In the genomic region with DNA sequence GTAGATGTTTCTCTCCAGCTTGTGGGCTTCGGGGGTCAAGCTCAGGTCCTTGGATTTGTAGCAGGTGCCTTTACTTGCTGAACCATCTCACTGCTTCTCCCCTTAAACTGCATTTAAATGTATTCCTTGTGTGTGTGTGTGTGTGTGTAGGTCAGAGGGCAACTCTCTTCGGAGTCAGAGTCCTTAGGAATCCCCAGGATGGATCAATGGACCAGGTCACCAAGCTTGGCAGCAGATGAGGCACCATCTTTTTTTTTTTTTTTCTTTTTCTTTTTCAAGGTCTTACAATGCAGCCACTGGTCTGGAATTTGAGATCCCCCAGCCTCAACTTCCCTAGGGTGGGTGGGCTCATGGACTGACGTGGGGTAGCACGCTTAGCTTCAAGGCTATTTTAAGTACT, we compare ENCODE assay signal across 31 mouse cellular contexts. TPM values are rescaled to one million over a fixed set of nuclear protein-coding genes. Genes with fewer than 3 reads are reported as not detected.
DNase-seq lines count a peak whose midpoint lies in the region; ATAC-seq lines count a peak whose summit lies in the region.
"Had no signal": no experiment of that assay in that cellular context is flagged by ENCODE, and none has a peak within 500 bp of the region (broad histone marks: within the 10 kb centered on the region; RNA-seq: fewer than 3 reads in every experiment).

No protein-coding gene starts in this region.

- no peak overlapping the region for H3K27ac ChIP-seq in heart, embryonic 13.5 days (replicated peaks)
- H3K27ac ChIP-seq in heart, embryonic 11.5 days (ENCODE audit: low read depth, low read length) = no peak overlapping the region
- no peak overlapping the region for H3K27ac ChIP-seq in midbrain, embryonic 11.5 days (ENCODE audit: low read depth, low read length)
- no peak overlapping the region for H3K27ac ChIP-seq in midbrain, embryonic 13.5 days
- H3K27ac ChIP-seq in liver, embryonic 15.5 days (replicated peaks) = peak overlapping the region; percentile 99
- H3K27ac ChIP-seq: embryonic facial prominence, embryonic 13.5 days; forebrain, embryonic 10.5 days; kidney, embryonic 15.5 days; midbrain, embryonic 15.5 days; neural tube, embryonic 15.5 days; stomach, postnatal 0 days had no signal

- H3K4me2 ChIP-seq in heart, embryonic 13.5 days = 0 out of 2 replicates have a peak overlapping the region, but pooled peaks have one; percentile 16
- no peak overlapping the region for H3K4me2 ChIP-seq in heart, embryonic 11.5 days
- no peak overlapping the region for H3K4me2 ChIP-seq in midbrain, embryonic 11.5 days
- H3K4me2 ChIP-seq in midbrain, embryonic 13.5 days (replicated peaks) = no peak overlapping the region
- H3K4me2 ChIP-seq in liver, embryonic 15.5 days = peak overlapping the region; percentile 72
- H3K4me2 ChIP-seq: embryonic facial prominence, embryonic 13.5 days; kidney, embryonic 15.5 days; midbrain, embryonic 15.5 days; neural tube, embryonic 15.5 days had no signal

- no peak for ATAC-seq in heart, embryonic 13.5 days (ENCODE audit: extremely low read depth, insufficient number of reproducible peaks, low FRiP score, low TSS enrichment)
- no peak for ATAC-seq in heart, embryonic 11.5 days (replicated peaks; ENCODE audit: insufficient number of reproducible peaks, low FRiP score, low TSS enrichment)
- no peak for ATAC-seq in midbrain, embryonic 11.5 days (ENCODE audit: low FRiP score)
- no peak for ATAC-seq in midbrain, embryonic 13.5 days
- ATAC-seq in liver, embryonic 15.5 days (ENCODE audit: insufficient read depth) = no peak
- ATAC-seq: forebrain, embryonic 16.5 days; hindbrain, embryonic 16.5 days; lung, postnatal 0 days; midbrain, embryonic 15.5 days; Patski had no signal

- H3K4me3 ChIP-seq in heart, embryonic 13.5 days = no peak overlapping the region
- H3K4me3 ChIP-seq in heart, embryonic 11.5 days (ENCODE audit: low read depth, low read length) = no peak overlapping the region
- H3K4me3 ChIP-seq in midbrain, embryonic 11.5 days (ENCODE audit: low read depth, low read length) = no peak overlapping the region
- no peak overlapping the region for H3K4me3 ChIP-seq in midbrain, embryonic 13.5 days (replicated peaks)
- no peak overlapping the region for H3K4me3 ChIP-seq in liver, embryonic 15.5 days (replicated peaks)
- H3K4me3 ChIP-seq: embryonic facial prominence, embryonic 13.5 days; forebrain, embryonic 10.5 days; gastrocnemius, adult 2 months; kidney, embryonic 15.5 days; midbrain, embryonic 15.5 days; neural tube, embryonic 15.5 days had no signal

- no peaks in the 10 kb centered on the region for H3K27me3 ChIP-seq in heart, embryonic 13.5 days (replicated peaks)
- H3K27me3 ChIP-seq in heart, embryonic 11.5 days (ENCODE audit: control insufficient read depth, insufficient read depth, low read length) = no peaks in the 10 kb centered on the region
- no peaks in the 10 kb centered on the region for H3K27me3 ChIP-seq in midbrain, embryonic 11.5 days (ENCODE audit: control insufficient read depth, insufficient read depth, low read length)
- no peaks in the 10 kb centered on the region for H3K27me3 ChIP-seq in midbrain, embryonic 13.5 days
- no peaks in the 10 kb centered on the region for H3K27me3 ChIP-seq in liver, embryonic 15.5 days
- H3K27me3 ChIP-seq: embryonic facial prominence, embryonic 13.5 days; kidney, embryonic 15.5 days; midbrain, embryonic 15.5 days; neural tube, embryonic 15.5 days; Patski had no signal

- DNase-seq in midbrain, embryonic 11.5 days (ENCODE audit: low spot score, missing footprints) = peak; percentile 75
- no peak for DNase-seq in layer of hippocampus, adult 9-10 months (ENCODE audit: low spot score)
- DNase-seq in cerebellum, adult 8-10 months = no peak
- DNase-seq: adrenal gland, postnatal 10 days; cerebellum, adult 11-12 months; cerebellum, postnatal 10 days; gastrocnemius, adult 2 months; gastrocnemius, postnatal 36 days; heart, adult 18-20 months; layer of hippocampus, adult 9-11 months; lung, adult 18-20 months; lung, postnatal 4 days; retina, postnatal 1 day; right cerebral cortex, postnatal 25 days; thymus, adult 18-20 months; thymus, postnatal 36 days had no signal

- 67% methylated on average over 4 of the region's 4 CpGs for WGBS in heart, embryonic 13.5 days
- 81% methylated on average over 4 of the region's 4 CpGs for WGBS in heart, embryonic 11.5 days (ENCODE audit: insufficient replicate concordance)
- 81% methylated on average over 4 of the region's 4 CpGs for WGBS in midbrain, embryonic 11.5 days
- 85% methylated on average over 4 of the region's 4 CpGs for WGBS in midbrain, embryonic 13.5 days
- WGBS in liver, embryonic 15.5 days (ENCODE audit: insufficient replicate concordance) = 75% methylated on average over 4 of the region's 4 CpGs

- no peaks in the 10 kb centered on the region for H3K36me3 ChIP-seq in heart, embryonic 13.5 days
- H3K36me3 ChIP-seq in heart, embryonic 11.5 days (ENCODE audit: control insufficient read depth, insufficient read depth, low read length) = no peaks in the 10 kb centered on the region
- no peaks in the 10 kb centered on the region for H3K36me3 ChIP-seq in midbrain, embryonic 11.5 days (ENCODE audit: control insufficient read depth, insufficient read depth, low read length)
- H3K36me3 ChIP-seq in midbrain, embryonic 13.5 days = no peaks in the 10 kb centered on the region
- H3K36me3 ChIP-seq in liver, embryonic 15.5 days (replicated peaks) = peaks cover 17% of the 10 kb centered on the region
- H3K36me3 ChIP-seq: embryonic facial prominence, embryonic 13.5 days; midbrain, embryonic 15.5 days; neural tube, embryonic 15.5 days had no signal

- H3K4me1 ChIP-seq in heart, embryonic 13.5 days = peaks cover 47% of the 10 kb centered on the region
- H3K4me1 ChIP-seq in heart, embryonic 11.5 days (ENCODE audit: control insufficient read depth, insufficient read depth, low read length) = peaks cover 29% of the 10 kb centered on the region
- H3K4me1 ChIP-seq in midbrain, embryonic 11.5 days (ENCODE audit: control insufficient read depth, insufficient read depth, low read length) = peaks cover 18% of the 10 kb centered on the region
- H3K4me1 ChIP-seq in midbrain, embryonic 13.5 days (replicated peaks) = peaks cover 43% of the 10 kb centered on the region
- H3K4me1 ChIP-seq in liver, embryonic 15.5 days (replicated peaks) = peaks cover 77% of the 10 kb centered on the region

- H3K9me3 ChIP-seq in heart, embryonic 13.5 days = no peaks in the 10 kb centered on the region
- H3K9me3 ChIP-seq in heart, embryonic 11.5 days (replicated peaks; ENCODE audit: control insufficient read depth, low read length) = no peaks in the 10 kb centered on the region
- H3K9me3 ChIP-seq in midbrain, embryonic 11.5 days (ENCODE audit: control insufficient read depth, low read length) = no peaks in the 10 kb centered on the region
- H3K9me3 ChIP-seq in midbrain, embryonic 13.5 days = no peaks in the 10 kb centered on the region
- H3K9me3 ChIP-seq in liver, embryonic 15.5 days (replicated peaks) = no peaks in the 10 kb centered on the region
- H3K9me3 ChIP-seq: embryonic facial prominence, embryonic 13.5 days; forebrain, embryonic 10.5 days; G1E; kidney, embryonic 15.5 days; midbrain, embryonic 15.5 days; neural tube, embryonic 15.5 days had no signal

- no peak overlapping the region for H3K9ac ChIP-seq in heart, embryonic 13.5 days
- no peak overlapping the region for H3K9ac ChIP-seq in heart, embryonic 11.5 days (ENCODE audit: low read depth, low read length)
- H3K9ac ChIP-seq in midbrain, embryonic 11.5 days (ENCODE audit: low read length) = no peak overlapping the region
- no peak overlapping the region for H3K9ac ChIP-seq in midbrain, embryonic 13.5 days (replicated peaks)
- peak overlapping the region; percentile 41 for H3K9ac ChIP-seq in liver, embryonic 15.5 days
- H3K9ac ChIP-seq: embryonic facial prominence, embryonic 13.5 days; kidney, embryonic 15.5 days; midbrain, embryonic 15.5 days; neural tube, embryonic 15.5 days had no signal

RNA-seq across cellular contexts. Expression of a gene that starts 3.2 kb away (rescaled TPM):
- 80.6 and 86.7 TPM in 2 replicates for polyA plus RNA-seq in heart, embryonic 13.5 days (2015; fragmentation: Nextera tagmentation; extraction: Ambion mirVana)
- polyA plus RNA-seq in heart, embryonic 11.5 days (2014; fragmentation: Nextera tagmentation; extraction: Ambion mirVana) = 100.0 and 113 TPM in 2 replicates
- polyA plus RNA-seq in midbrain, embryonic 11.5 days (2014; fragmentation: Nextera tagmentation; extraction: Ambion mirVana) = 130 and 140 TPM in 2 replicates
- 143 and 146 TPM in 2 replicates for polyA plus RNA-seq in midbrain, embryonic 13.5 days (2015; fragmentation: Nextera tagmentation; extraction: Ambion mirVana)
- polyA plus RNA-seq in liver, embryonic 15.5 days (2015; fragmentation: Nextera tagmentation; extraction: Ambion mirVana) = 65.1 and 76.5 TPM in 2 replicates

RNA-seq across cellular contexts. Expression of a gene that starts 5.8 kb away (rescaled TPM):
- polyA plus RNA-seq in heart, embryonic 13.5 days (2015; fragmentation: Nextera tagmentation; extraction: Ambion mirVana) = 825 and 854 TPM in 2 replicates
- 1,289 and 1,462 TPM in 2 replicates for polyA plus RNA-seq in heart, embryonic 11.5 days (2014; fragmentation: Nextera tagmentation; extraction: Ambion mirVana)
- 796 and 834 TPM in 2 replicates for polyA plus RNA-seq in midbrain, embryonic 11.5 days (2014; fragmentation: Nextera tagmentation; extraction: Ambion mirVana)
- 474 and 511 TPM in 2 replicates for polyA plus RNA-seq in midbrain, embryonic 13.5 days (2015; fragmentation: Nextera tagmentation; extraction: Ambion mirVana)
- 6,133 and 6,280 TPM in 2 replicates for polyA plus RNA-seq in liver, embryonic 15.5 days (2015; fragmentation: Nextera tagmentation; extraction: Ambion mirVana)

RNA-seq across cellular contexts. Expression of a gene that starts 38.5 kb away (rescaled TPM):
- polyA plus RNA-seq in heart, embryonic 13.5 days (2015; fragmentation: Nextera tagmentation; extraction: Ambion mirVana) = 31.2 and 32.6 TPM in 2 replicates
- polyA plus RNA-seq in heart, embryonic 11.5 days (2014; fragmentation: Nextera tagmentation; extraction: Ambion mirVana) = 28.5 and 34.7 TPM in 2 replicates
- polyA plus RNA-seq in midbrain, embryonic 11.5 days (2014; fragmentation: Nextera tagmentation; extraction: Ambion mirVana) = 30.8 and 34.6 TPM in 2 replicates
- 52.6 and 57.5 TPM in 2 replicates for polyA plus RNA-seq in midbrain, embryonic 13.5 days (2015; fragmentation: Nextera tagmentation; extraction: Ambion mirVana)
- 14.1 and 14.4 TPM in 2 replicates for polyA plus RNA-seq in liver, embryonic 15.5 days (2015; fragmentation: Nextera tagmentation; extraction: Ambion mirVana)

RNA-seq across cellular contexts. Expression of a gene that starts 38.5 kb away (rescaled TPM):
- polyA plus RNA-seq in heart, embryonic 13.5 days (2015; fragmentation: Nextera tagmentation; extraction: Ambion mirVana) = 332 and 341 TPM in 2 replicates
- 252 and 277 TPM in 2 replicates for polyA plus RNA-seq in heart, embryonic 11.5 days (2014; fragmentation: Nextera tagmentation; extraction: Ambion mirVana)
- 278 and 298 TPM in 2 replicates for polyA plus RNA-seq in midbrain, embryonic 11.5 days (2014; fragmentation: Nextera tagmentation; extraction: Ambion mirVana)
- polyA plus RNA-seq in midbrain, embryonic 13.5 days (2015; fragmentation: Nextera tagmentation; extraction: Ambion mirVana) = 288 and 306 TPM in 2 replicates
- polyA plus RNA-seq in liver, embryonic 15.5 days (2015; fragmentation: Nextera tagmentation; extraction: Ambion mirVana) = 190 and 202 TPM in 2 replicates

RNA-seq across cellular contexts. Expression of a gene that starts 47.8 kb away (rescaled TPM):
- polyA plus RNA-seq in heart, embryonic 13.5 days (2015; fragmentation: Nextera tagmentation; extraction: Ambion mirVana) = 10.9 and 12.9 TPM in 2 replicates
- polyA plus RNA-seq in heart, embryonic 11.5 days (2014; fragmentation: Nextera tagmentation; extraction: Ambion mirVana) = 12.9 and 15.3 TPM in 2 replicates
- polyA plus RNA-seq in midbrain, embryonic 11.5 days (2014; fragmentation: Nextera tagmentation; extraction: Ambion mirVana) = 24.2 and 27.1 TPM in 2 replicates
- polyA plus RNA-seq in midbrain, embryonic 13.5 days (2015; fragmentation: Nextera tagmentation; extraction: Ambion mirVana) = 33.6 and 35.5 TPM in 2 replicates
- 11.9 and 13.3 TPM in 2 replicates for polyA plus RNA-seq in liver, embryonic 15.5 days (2015; fragmentation: Nextera tagmentation; extraction: Ambion mirVana)

Comparison
In these comparisons a context has a peak if more than half of its experiments do, and no peak if none do; other contexts are left out.
1. H3K4me2 ChIP-seq: peak in heart, embryonic 13.5 days (single experiment) and liver, embryonic 15.5 days (single experiment); none in heart, embryonic 11.5 days (single experiment), midbrain, embryonic 11.5 days (single experiment) and midbrain, embryonic 13.5 days (single experiment).